Mouse (Mus musculus) kidney, adult 2 months (tissue): Measurements from ENCODE around the gene Cenpq.

Experiments
- CTCF ChIP-seq: fragments of 200-500 bp; conservative IDR thresholded peaks from 2 replicates; pipeline ENCODE4 v1.5.1; 2011; ENCODE audit warnings: low read depth, mild to moderate bottlenecking, control low read depth, low read length, moderate library complexity, mixed read lengths; ENCODE audit not compliant: insufficient read depth, insufficient read length
- POLR2A ChIP-seq: fragments of 200-500 bp; IDR thresholded peaks from one replicate; pipeline ENCODE4 v1.6.1; 2011; ENCODE audit warnings: low read depth, low read length, control low read depth

- TF ChIP-seq POLR2A (no peak), CTCF (no peak)
These were observed 52.7 kb downstream of the Cenpq start for GRCm38 (mm10) chr17:40882172-40882571.
